Mouse (Mus musculus) layer of hippocampus, postnatal 25 days (tissue): ENCODE measurements around the gene Mettl21a. TPM values are rescaled to one million over a fixed set of nuclear protein-coding genes. Genes with fewer than 3 reads are reported as not detected.
"Not testable (repeated sequence)": the region's sequence is repeated elsewhere in the genome, so short reads cannot be mapped to it uniquely, and the experiment has no call there.

Experiments used
- DNase-seq, 2 experiments: peaks; one replicate each; pipeline ENCODE4 v3.0.0; 2022; ENCODE audit warnings: mixed read lengths in 2 of 2, low spot score in 1 of 2; ENCODE audit errors: extremely low spot score in 1 of 2
- total RNA-seq, 2 experiments: library from RNA; stranded (reverse); gene quantifications; 2 replicates each; pipeline ENCODE4 v1.2.3; 2021

Mettl21a gene
- total RNA-seq, 2 experiments from 2014 or later: 9.4 to 10.4 TPM

- DNase-seq: no peak
Measured at GRCm38 (mm10) chr1:64615531-64615991, 1.5 kb downstream of the Mettl21a start.

DNA sequence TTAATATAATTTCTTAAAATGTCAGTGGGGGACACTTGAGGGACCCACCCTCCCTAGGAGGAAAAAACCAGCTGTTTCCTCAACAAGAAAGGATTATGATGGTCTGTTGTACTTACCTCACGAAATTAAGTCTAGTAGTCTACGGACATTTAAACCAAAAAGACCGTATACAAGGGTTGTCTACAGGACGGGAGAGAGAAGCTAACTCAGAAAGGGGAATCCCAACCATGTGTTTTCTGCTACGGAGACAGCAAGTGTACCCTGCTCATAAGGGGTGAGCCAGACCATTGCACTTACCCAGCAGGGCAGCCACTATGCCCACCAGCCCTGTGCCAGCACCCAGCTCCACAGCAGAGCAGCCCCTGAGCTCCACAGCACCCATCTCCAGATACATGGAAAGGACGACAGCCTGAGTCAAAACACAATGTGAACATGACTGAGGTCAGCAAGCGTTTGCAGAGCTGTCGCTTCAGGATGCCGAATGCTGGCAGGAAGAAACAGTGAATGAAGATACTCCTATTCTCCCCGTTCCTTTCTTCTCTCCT, 2.2 kb downstream of the Mettl21a start:
- DNase-seq: no peak

DNA sequence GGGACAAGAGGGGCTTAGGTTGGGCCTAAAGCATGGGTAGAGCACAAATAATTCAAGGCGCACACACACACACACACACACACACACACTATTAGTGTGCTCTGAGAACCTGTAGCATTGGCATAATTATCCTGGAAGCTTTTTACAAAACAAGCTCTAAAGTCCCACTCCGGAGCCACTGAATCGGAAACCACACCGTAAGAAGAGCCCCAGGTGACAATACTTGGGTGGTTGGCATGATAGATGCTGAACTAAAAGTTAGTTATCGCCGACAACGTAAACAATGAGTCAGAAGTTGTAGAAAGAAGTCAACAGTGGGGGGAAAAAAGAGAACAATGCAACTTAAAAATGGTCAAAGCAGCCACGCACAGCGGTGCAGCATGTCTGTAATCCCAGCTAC, 2.7 kb downstream of the Mettl21a start:
- no peak for DNase-seq

- DNase-seq: no peak
Measured at GRCm38 (mm10) chr1:64609976-64610375, 7.1 kb downstream of the Mettl21a start.

- DNase-seq: no peak
Measured at GRCm38 (mm10) chr1:64609145-64609544, 7.9 kb downstream of the Mettl21a start.

- DNase-seq: no peak
Measured at GRCm38 (mm10) chr1:64603381-64603780, 13.7 kb downstream of the Mettl21a start.

GRCm38 (mm10) chr1:64601242-64601842, 15.7 kb downstream of the Mettl21a start:
- DNase-seq: no peak

- no peak for DNase-seq
Measured at GRCm38 (mm10) chr1:64600413-64601077, 16.5 kb downstream of the Mettl21a start.

- no peak for DNase-seq
Measured at GRCm38 (mm10) chr1:64598926-64599325, 18.1 kb downstream of the Mettl21a start.

- DNase-seq: no peak
Measured at GRCm38 (mm10) chr1:64578801-64579200, 38.2 kb downstream of the Mettl21a start.

DNA sequence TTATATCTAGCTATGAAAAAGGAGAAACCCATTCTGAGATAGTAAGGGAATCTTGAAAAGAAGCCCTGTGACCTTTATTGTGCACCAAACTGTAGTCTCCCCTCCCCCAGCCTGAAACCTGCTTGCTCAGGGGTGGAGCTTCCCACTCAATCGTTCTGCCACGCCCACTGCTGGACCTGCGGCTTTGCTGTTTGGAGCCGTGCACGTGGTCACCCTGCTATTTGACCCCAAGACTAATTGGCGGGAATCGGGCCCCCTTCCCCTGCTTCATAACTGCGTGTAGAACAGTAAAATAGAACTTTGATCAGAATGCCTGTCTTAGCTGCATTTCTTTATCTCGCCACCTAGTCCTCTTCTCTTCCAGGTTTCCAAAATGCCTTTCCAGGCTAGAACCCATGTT, 39.1 kb downstream of the Mettl21a start:
- not testable (repeated sequence) for DNase-seq

- DNase-seq: no peak
Measured at GRCm38 (mm10) chr1:64576732-64577131, 40.3 kb downstream of the Mettl21a start.

- DNase-seq: no peak
Measured at GRCm38 (mm10) chr1:64576022-64576421, 41.0 kb downstream of the Mettl21a start.

DNA sequence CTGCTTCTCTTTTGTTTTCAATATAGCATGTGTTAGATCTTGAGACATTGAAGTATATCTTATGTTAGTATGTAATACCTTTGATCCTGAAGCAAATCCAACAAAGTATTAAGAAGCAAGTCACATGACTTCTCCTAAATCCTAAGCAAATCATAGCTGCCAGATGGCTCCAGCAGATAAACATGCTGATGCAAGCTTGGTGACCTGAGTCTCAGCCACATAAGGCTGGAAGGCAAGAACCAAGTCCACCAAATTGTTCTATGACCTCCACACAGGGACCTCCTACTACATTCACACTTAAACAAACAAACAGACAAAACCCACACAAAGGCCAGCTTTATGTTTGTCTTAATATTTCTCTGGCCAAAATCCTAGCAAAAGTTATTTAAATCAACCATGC, 48.8 kb downstream of the Mettl21a start:
- DNase-seq: no peak

DNA sequence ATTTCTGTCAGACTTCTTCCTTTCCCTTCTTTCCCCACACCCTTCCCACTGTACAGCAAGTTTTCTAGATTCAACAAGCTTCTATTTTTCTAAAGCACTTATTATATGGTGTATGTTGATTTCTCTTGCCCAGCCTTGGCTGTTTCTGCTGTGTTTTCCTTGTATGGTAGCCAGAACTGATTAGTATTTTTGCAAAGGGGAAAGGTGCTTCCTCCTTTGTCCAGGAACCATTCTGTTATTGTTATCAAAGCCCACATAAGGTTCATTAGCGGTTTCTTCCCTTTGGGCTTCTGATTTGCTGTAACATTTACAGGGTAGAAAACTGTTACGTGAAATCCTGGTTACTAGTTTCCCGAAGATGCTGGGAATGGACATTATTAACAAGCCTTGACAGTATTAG, 56.9 kb downstream of the Mettl21a start:
- no peak for DNase-seq

Other genes starting within 250 kb of the Mettl21a start
- 10 to 100 TPM; 48.8 to 51.7 TPM for gene Creb1, start 84.6 kb downstream of the Mettl21a start, total RNA-seq
- 10 to 100 TPM; 14.4 to 19.5 TPM for gene Ccnyl1, start 73.2 kb upstream of the Mettl21a start, total RNA-seq
- gene Fzd5, start 120.5 kb upstream of the Mettl21a start, total RNA-seq: 1 to 10 TPM in 1 of 2 experiments, under 1 TPM in 1; 0.79 to 1.0 TPM